Comparison of ENCODE assay signal across 13 mouse cellular contexts in genomic region chr1:105709415-105709814, GRCm38 (mm10).
"Had no signal": no experiment of that assay in that cellular context is flagged by ENCODE, and none has a peak within 500 bp of the region (broad histone marks: within the 10 kb centered on the region; RNA-seq: fewer than 3 reads in every experiment).

No protein-coding gene starts in this region.

- ATAC-seq: liver, postnatal 0 days; lung, postnatal 0 days; midbrain, embryonic 15.5 days had no signal

- DNase-seq: kidney, adult 8-10 months; kidney, postnatal 14 days; kidney, postnatal 4 days; left cerebral cortex, postnatal 4 days; liver, postnatal 0 days; lung, embryonic 14.5 days; right cerebral cortex, postnatal 14 days; right cerebral cortex, postnatal 4 days; thymus, adult 2 months; thymus, postnatal 14 days; thymus, postnatal 4 days had no signal
